Comparison of ENCODE assay signal across 8 mouse cellular contexts in genomic region chr6:21949226-21949731, GRCm38 (mm10). TPM values are rescaled to one million over a fixed set of nuclear protein-coding genes. Genes with fewer than 3 reads are reported as not detected.
A peak's percentile ranks its signal among the peaks of the same experiment; 100 is the strongest.
DNase-seq lines count a peak whose midpoint lies in the region; ATAC-seq and TF ChIP-seq lines count a peak whose summit lies in the region.

Ing3 (plus strand) TSS chr6:21949571.

- DNase-seq in CD4-positive helper T cell, adult 2 months (ENCODE audit: low read depth, low spot score), result peak; percentile 99
- peak; percentile 98 for DNase-seq in brain, embryonic 18.5 days (ENCODE audit: low read depth, low spot score)
- peak; percentile 99 for DNase-seq in kidney, postnatal 0 days (ENCODE audit: low spot score)
- peak; percentile 88 for DNase-seq in liver, embryonic 11.5 days (ENCODE audit: low spot score)
- peak; percentile 99 for DNase-seq in naive thymus-derived CD4-positive, alpha-beta T cell, adult 2 months (ENCODE audit: low read depth)

- peak within 1 kb of the TSS; percentile 82 for H3K9ac ChIP-seq in heart, embryonic 12.5 days
- H3K9ac ChIP-seq in kidney, postnatal 0 days (ENCODE audit: low read depth, low read length), result peak within 1 kb of the TSS; percentile 77
- peak within 1 kb of the TSS; percentile 89 for H3K9ac ChIP-seq in liver, embryonic 11.5 days (ENCODE audit: low read depth, low read length)
- H3K9ac ChIP-seq in stomach, embryonic 14.5 days (replicated peaks; ENCODE audit: low read depth, low read length), result peak within 1 kb of the TSS; percentile 79

- H3K4me3 ChIP-seq in heart, embryonic 12.5 days, result peak within 1 kb of the TSS; percentile 79
- peak within 1 kb of the TSS; percentile 70 for H3K4me3 ChIP-seq in kidney, postnatal 0 days (replicated peaks; ENCODE audit: low read depth, low read length)
- peak within 1 kb of the TSS; percentile 66 for H3K4me3 ChIP-seq in liver, embryonic 11.5 days (ENCODE audit: low read depth, low read length)
- peak within 1 kb of the TSS; percentile 67 for H3K4me3 ChIP-seq in stomach, embryonic 14.5 days (ENCODE audit: low read depth, low read length)

- WGBS in heart, embryonic 12.5 days, result under 1% methylated on average over 35 of the region's 35 CpGs
- WGBS in kidney, postnatal 0 days, result under 1% methylated on average over 35 of the region's 35 CpGs
- under 1% methylated on average over 35 of the region's 35 CpGs for WGBS in liver, embryonic 11.5 days
- under 1% methylated on average over 35 of the region's 35 CpGs for WGBS in stomach, embryonic 14.5 days

- TF ChIP-seq CTCF in kidney, postnatal 0 days (IDR thresholded peaks at IDR 0.05; ENCODE audit: low read depth), result no peak

- H3K36me3 ChIP-seq in heart, embryonic 12.5 days, result peaks cover 9% of the 10 kb centered on the region
- H3K36me3 ChIP-seq in kidney, postnatal 0 days (ENCODE audit: insufficient read depth, low read length), result 0 out of 2 replicates have a peak, but pooled peaks cover 7% of the 10 kb centered on the region
- peaks cover 4% of the 10 kb centered on the region; the same call in 1 of the 2 replicates for H3K36me3 ChIP-seq in liver, embryonic 11.5 days (ENCODE audit: control insufficient read depth, insufficient read depth, low read length)
- H3K36me3 ChIP-seq in stomach, embryonic 14.5 days (ENCODE audit: control insufficient read depth, insufficient read depth, low read length), result peaks cover 9% of the 10 kb centered on the region

- peak; percentile 93 for ATAC-seq in erythroid progenitor cell, adult 5-6 weeks (replicated peaks; ENCODE audit: low FRiP score, poor library complexity, severe bottlenecking)
- ATAC-seq in heart, embryonic 12.5 days (ENCODE audit: insufficient number of reproducible peaks, low FRiP score), result peak; percentile 99
- ATAC-seq in kidney, postnatal 0 days (replicated peaks; ENCODE audit: low FRiP score, low read depth), result peak; percentile 98
- ATAC-seq in liver, embryonic 11.5 days (replicated peaks; ENCODE audit: low FRiP score), result peak; percentile 96
- ATAC-seq in stomach, embryonic 14.5 days (ENCODE audit: insufficient number of reproducible peaks, insufficient read depth, low FRiP score, low read depth), result peak; percentile 97

- peak within 1 kb of the TSS; percentile 79 for H3K4me2 ChIP-seq in heart, embryonic 12.5 days
- peak within 1 kb of the TSS; percentile 60 for H3K4me2 ChIP-seq in kidney, postnatal 0 days (ENCODE audit: low read length)
- peak within 1 kb of the TSS; percentile 89 for H3K4me2 ChIP-seq in liver, embryonic 11.5 days
- H3K4me2 ChIP-seq in stomach, embryonic 14.5 days (replicated peaks; ENCODE audit: low read depth, low read length), result peak within 1 kb of the TSS; percentile 52

- H3K27ac ChIP-seq in heart, embryonic 12.5 days (ENCODE audit: poor library complexity, severe bottlenecking), result peak within 1 kb of the TSS; percentile 98
- H3K27ac ChIP-seq in kidney, postnatal 0 days, result peak within 1 kb of the TSS; percentile 98
- H3K27ac ChIP-seq in liver, embryonic 11.5 days (ENCODE audit: low read depth, low read length), result peak within 1 kb of the TSS; percentile 95
- H3K27ac ChIP-seq in stomach, embryonic 14.5 days (ENCODE audit: low read length), result peak within 1 kb of the TSS; percentile 98

- no peaks in the 10 kb centered on the region for H3K9me3 ChIP-seq in heart, embryonic 12.5 days (replicated peaks)
- no peaks in the 10 kb centered on the region for H3K9me3 ChIP-seq in kidney, postnatal 0 days (replicated peaks; ENCODE audit: low read length)
- H3K9me3 ChIP-seq in liver, embryonic 11.5 days (ENCODE audit: control insufficient read depth, low read length), result no peaks in the 10 kb centered on the region
- no peaks in the 10 kb centered on the region for H3K9me3 ChIP-seq in stomach, embryonic 14.5 days (ENCODE audit: control insufficient read depth, low read depth, low read length)

- 0 out of 2 replicates have a peak, but pooled peaks cover 5% of the 10 kb centered on the region for H3K27me3 ChIP-seq in heart, embryonic 12.5 days (replicated peaks)
- H3K27me3 ChIP-seq in kidney, postnatal 0 days (ENCODE audit: insufficient read depth, low read length), result no peaks in the 10 kb centered on the region
- no peaks in the 10 kb centered on the region for H3K27me3 ChIP-seq in liver, embryonic 11.5 days (replicated peaks; ENCODE audit: control insufficient read depth, insufficient read depth, low read length)
- no peaks in the 10 kb centered on the region for H3K27me3 ChIP-seq in stomach, embryonic 14.5 days (ENCODE audit: control insufficient read depth, insufficient read depth, low read length)

- peaks cover 7% of the 10 kb centered on the region for H3K4me1 ChIP-seq in heart, embryonic 12.5 days (replicated peaks)
- no peaks in the 10 kb centered on the region for H3K4me1 ChIP-seq in kidney, postnatal 0 days (replicated peaks; ENCODE audit: insufficient read depth, low read length)
- H3K4me1 ChIP-seq in liver, embryonic 11.5 days (replicated peaks; ENCODE audit: control insufficient read depth, insufficient read depth, low read length), result peaks cover 4% of the 10 kb centered on the region; the same call in 1 of the 2 replicates
- peaks cover 4% of the 10 kb centered on the region; the same call in 1 of the 2 replicates for H3K4me1 ChIP-seq in stomach, embryonic 14.5 days (ENCODE audit: control insufficient read depth, insufficient read depth, low read length)

RNA-seq across cellular contexts. Expression of gene Ing3, which starts in this region (rescaled TPM):
- 21.0 and 31.4 TPM in 2 replicates for total RNA-seq in erythroid progenitor cell, adult 5-6 weeks (2015; ENCODE audit: low replicate concordance)
- total RNA-seq in erythroid progenitor cell, adult 5-6 weeks (2017; ENCODE audit: low replicate concordance), result 4.2 and 21.2 TPM in 2 replicates
- polyA plus RNA-seq in heart, embryonic 12.5 days (2016; fragmentation: Nextera tagmentation; extraction: Ambion mirVana), result 32.9 and 37.8 TPM in 2 replicates
- polyA plus RNA-seq in kidney, postnatal 0 days (2015; fragmentation: Nextera tagmentation; extraction: Ambion mirVana), result 60.4 and 61.8 TPM in 2 replicates
- polyA plus RNA-seq in liver, embryonic 11.5 days (2014; fragmentation: Nextera tagmentation; extraction: Ambion mirVana), result 28.4 and 29.2 TPM in 2 replicates
- 49.8 and 56.9 TPM in 2 replicates for polyA plus RNA-seq in stomach, embryonic 14.5 days (2014; fragmentation: Nextera tagmentation; extraction: Ambion mirVana)

Comparison
In these comparisons a context has a peak if more than half of its experiments do, and no peak if none do; other contexts are left out.
1. Peak in every context shown above with its lines: DNase-seq, ATAC-seq, H3K4me3 ChIP-seq and H3K27ac ChIP-seq.